Mouse (Mus musculus) lung, embryonic 15.5 days (tissue): ENCODE measurements at regions not wholly inside any gene's neighbourhood (a gene's known extent, or its start where the extent isn't known, plus 50 kb on each side); places are given as distances from the start of the nearest gene placed in this dataset.

ENCODE experiments used
- ATAC-seq: fragments of 200-750 bp; cut with Nextera tagmentation; 2 replicates; pipeline ENCODE4 v1.8.0; 2017; ENCODE audit warnings: moderate number of reproducible peaks, borderline replicate concordance; ENCODE audit not compliant: low FRiP score, low TSS enrichment; ENCODE audit errors: extremely low read depth
- H3K27ac ChIP-seq: fragments of 300-500 bp; sonication (generic); 2 replicates; pipeline ENCODE4 v1.5.1; 2015; ENCODE audit warnings: moderate library complexity, mild to moderate bottlenecking, inconsistent platforms
- H3K27me3 ChIP-seq: fragments of 300-500 bp; sonication (generic); 2 replicates; pipeline ENCODE4 v1.6.1; 2015; ENCODE audit warnings: inconsistent platforms
- H3K36me3 ChIP-seq: fragments of 300-500 bp; sonication (generic); 2 replicates; pipeline ENCODE4 v1.6.1; 2015; ENCODE audit warnings: inconsistent platforms
- H3K4me1 ChIP-seq: fragments of 300-500 bp; sonication (generic); 2 replicates; pipeline ENCODE4 v1.6.1; 2015; ENCODE audit warnings: inconsistent platforms
- H3K4me2 ChIP-seq: fragments of 300-500 bp; sonication (generic); 2 replicates; pipeline ENCODE4 v1.6.1; 2015; ENCODE audit warnings: inconsistent platforms, mild to moderate bottlenecking, moderate library complexity
- H3K4me3 ChIP-seq: fragments of 300-500 bp; sonication (generic); 2 replicates; pipeline ENCODE4 v1.5.1; 2015; ENCODE audit warnings: mild to moderate bottlenecking, inconsistent platforms
- H3K9ac ChIP-seq: fragments of 300-500 bp; sonication (generic); 2 replicates; pipeline ENCODE4 v1.6.1; 2015; ENCODE audit warnings: inconsistent platforms
- H3K9me3 ChIP-seq: fragments of 300-500 bp; sonication (generic); 2 replicates; pipeline ENCODE4 v1.6.1; 2016; ENCODE audit warnings: inconsistent platforms
- WGBS: fragments of 180-500 bp; shearing (Covaris S2); methylation state at CpG from one replicate; pipeline ENCODE4 v1.1.7; 2015; 5-methylcytosine and 5-hydroxymethylcytosine counted together

DNA sequence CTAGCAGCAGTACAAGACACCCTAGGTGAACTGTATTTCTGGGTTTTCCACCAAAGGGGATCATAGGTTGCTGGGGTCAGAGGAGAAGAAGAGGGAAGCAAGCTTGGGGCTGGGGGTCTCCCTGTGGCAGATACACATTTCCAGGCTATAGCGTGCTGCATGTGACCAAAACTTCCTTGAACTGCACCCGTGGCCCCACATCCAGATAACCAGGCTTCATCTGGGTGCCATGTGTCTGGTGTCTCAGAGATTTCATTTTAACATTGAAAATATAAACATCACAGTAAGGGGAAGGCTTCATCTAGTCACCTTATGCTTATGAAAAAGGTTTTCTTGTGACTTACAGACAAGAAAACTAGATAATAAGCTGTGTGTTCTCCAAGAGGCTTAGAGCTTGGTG is 223.8 kb upstream of the Hes1 start:
- WGBS = 58% methylated on average over 2 of the region's 2 CpGs
- H3K36me3 ChIP-seq = no peaks in the 10 kb centered on the region

DNA sequence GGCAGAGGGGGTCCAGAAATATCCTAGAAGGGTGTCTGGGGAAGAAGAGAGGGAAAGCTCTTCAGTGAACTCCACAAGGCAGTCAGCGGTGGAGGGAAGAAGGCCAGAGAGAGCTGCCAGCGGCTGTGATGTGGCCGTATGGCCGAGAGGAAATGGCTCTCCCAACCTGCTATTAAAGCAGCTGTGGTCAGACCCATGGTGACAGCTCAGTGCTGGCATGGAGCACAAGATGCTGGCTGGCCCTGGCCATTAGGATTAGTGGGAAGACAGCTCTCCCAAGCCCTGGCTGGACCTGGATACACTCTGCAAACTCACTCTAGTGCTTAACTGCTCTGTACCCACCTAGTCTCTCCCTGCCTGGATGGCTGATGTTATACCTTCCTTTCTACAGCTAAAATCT is 223.1 kb upstream of the Hes1 start:
- H3K27ac ChIP-seq = no peak overlapping the region
- 33% methylated on average over 4 of the region's 4 CpGs for WGBS
- H3K36me3 ChIP-seq = no peaks in the 10 kb centered on the region
- no peak overlapping the region for H3K4me3 ChIP-seq
- H3K4me2 ChIP-seq = no peak overlapping the region
- H3K4me1 ChIP-seq = peaks cover 51% of the 10 kb centered on the region
- no peak overlapping the region for H3K9ac ChIP-seq
- no peaks in the 10 kb centered on the region for H3K9me3 ChIP-seq
- no peak for ATAC-seq
- no peaks in the 10 kb centered on the region for H3K27me3 ChIP-seq

More for the DNA sequence above, 223.8 kb upstream of the Hes1 start:
- H3K4me2 ChIP-seq = no peak overlapping the region
- H3K9me3 ChIP-seq = no peaks in the 10 kb centered on the region
- H3K27ac ChIP-seq = no peak overlapping the region
- H3K9ac ChIP-seq = no peak overlapping the region
- no peak overlapping the region for H3K4me3 ChIP-seq
- peaks cover 46% of the 10 kb centered on the region for H3K4me1 ChIP-seq
- ATAC-seq = no peak
- H3K27me3 ChIP-seq = no peaks in the 10 kb centered on the region

GRCm38 (mm10) chr16:29842071-29842470 is 222.1 kb upstream of the Hes1 start:
- H3K27ac ChIP-seq = no peak overlapping the region
- no peaks in the 10 kb centered on the region for H3K27me3 ChIP-seq
- H3K9me3 ChIP-seq = no peaks in the 10 kb centered on the region
- no peak for ATAC-seq
- no peak overlapping the region for H3K4me3 ChIP-seq
- no peaks in the 10 kb centered on the region for H3K36me3 ChIP-seq
- 93% methylated on average over 4 of the region's 4 CpGs for WGBS
- peaks cover 51% of the 10 kb centered on the region for H3K4me1 ChIP-seq
- H3K9ac ChIP-seq = no peak overlapping the region
- H3K4me2 ChIP-seq = no peak overlapping the region

DNA sequence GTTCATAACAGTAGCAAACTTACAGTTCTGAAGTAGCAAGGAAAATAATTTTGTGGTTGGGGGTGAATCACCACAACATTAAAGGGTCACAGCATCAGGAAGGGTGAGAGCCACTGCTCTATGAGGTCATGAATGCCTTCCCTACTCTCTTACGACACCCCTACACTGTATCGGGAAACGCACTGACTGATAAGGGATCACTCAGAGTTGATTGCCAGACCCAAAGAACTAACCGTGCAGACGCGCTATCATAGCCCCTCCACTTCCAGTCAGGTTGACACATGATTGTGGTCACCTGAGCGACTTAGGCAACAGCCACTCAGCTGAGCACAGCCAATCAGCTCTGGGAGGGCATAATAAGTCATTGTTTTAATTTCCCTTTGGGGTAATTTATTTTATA is 220.7 kb upstream of the Hes1 start:
- H3K9me3 ChIP-seq = no peaks in the 10 kb centered on the region
- peaks cover 54% of the 10 kb centered on the region for H3K4me1 ChIP-seq
- no peaks in the 10 kb centered on the region for H3K36me3 ChIP-seq
- no peak for ATAC-seq
- no peak overlapping the region for H3K4me3 ChIP-seq
- no peaks in the 10 kb centered on the region for H3K27me3 ChIP-seq
- H3K27ac ChIP-seq = no peak overlapping the region
- no peak overlapping the region for H3K9ac ChIP-seq
- no peak overlapping the region for H3K4me2 ChIP-seq
- WGBS = 47% methylated on average over 7 of the region's 7 CpGs

DNA sequence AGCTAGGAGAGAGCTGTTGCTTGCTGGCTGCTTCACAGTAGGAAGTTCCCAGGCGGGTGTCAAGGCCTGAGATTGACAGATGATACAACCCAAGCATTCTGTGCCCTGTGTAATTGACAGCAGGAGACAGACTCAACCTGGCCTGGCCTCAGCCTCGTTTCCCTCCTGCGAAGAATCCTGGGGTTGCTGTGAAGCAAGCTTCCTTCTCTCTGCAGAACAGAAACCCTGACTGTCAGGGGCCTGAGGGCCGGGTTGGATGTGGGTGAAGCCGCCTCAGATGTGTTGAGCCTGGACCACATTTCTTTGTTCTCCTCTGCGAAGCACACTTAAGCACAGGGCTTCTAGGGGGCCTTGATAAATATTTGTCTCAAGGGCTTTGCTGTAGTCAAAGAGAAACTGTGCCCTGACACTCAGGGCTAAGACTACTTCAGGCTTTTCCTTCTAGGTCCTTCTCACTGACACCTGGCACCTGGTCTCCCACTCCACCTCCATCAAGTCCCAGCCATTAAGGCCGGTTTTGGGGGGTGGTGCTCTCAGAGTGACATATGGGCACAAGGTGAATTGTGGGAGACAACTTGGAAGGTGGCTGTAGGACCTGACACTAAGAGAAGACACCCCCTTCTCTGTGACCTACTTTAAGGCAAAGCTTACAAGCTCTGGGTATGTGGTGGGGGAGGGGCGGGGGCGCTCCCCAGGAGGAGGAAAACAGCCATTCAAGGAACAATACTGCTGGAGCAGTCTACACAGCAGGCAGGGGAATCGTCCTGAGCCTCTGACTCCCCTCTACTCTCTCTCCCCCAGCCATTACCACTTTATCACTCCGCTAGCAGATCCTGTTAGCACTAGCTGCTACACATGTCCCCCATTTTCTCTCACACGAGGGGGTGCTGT is 219.2 kb upstream of the Hes1 start:
- ATAC-seq = peak; percentile 51
- H3K4me1 ChIP-seq = peaks cover 41% of the 10 kb centered on the region

GRCm38 (mm10) chr16:29845597-29845986 is 218.6 kb upstream of the Hes1 start:
- Histone ChIP-seq H3K4me2 (no peak overlapping the region), H3K27ac (peak overlapping the region; percentile 76), H3K9ac (no peak overlapping the region), H3K36me3 (no peaks in the 10 kb centered on the region), H3K27me3 (no peaks in the 10 kb centered on the region), H3K9me3 (no peaks in the 10 kb centered on the region), H3K4me1 (peaks cover 39% of the 10 kb centered on the region), H3K4me3 (no peak overlapping the region)
- peak; percentile 36; the same call in 1 of the 2 replicates for ATAC-seq
- WGBS = 15% methylated on average over 8 of the region's 8 CpGs

More for the DNA sequence above, 219.2 kb upstream of the Hes1 start:
- Histone ChIP-seq H3K4me3 (no peak overlapping the region), H3K27ac (peak overlapping the region; percentile 76), H3K4me2 (no peak overlapping the region), H3K36me3 (no peaks in the 10 kb centered on the region), H3K9ac (no peak overlapping the region), H3K27me3 (no peaks in the 10 kb centered on the region), H3K9me3 (no peaks in the 10 kb centered on the region)
- 30% methylated on average over 11 of the region's 12 CpGs for WGBS

DNA sequence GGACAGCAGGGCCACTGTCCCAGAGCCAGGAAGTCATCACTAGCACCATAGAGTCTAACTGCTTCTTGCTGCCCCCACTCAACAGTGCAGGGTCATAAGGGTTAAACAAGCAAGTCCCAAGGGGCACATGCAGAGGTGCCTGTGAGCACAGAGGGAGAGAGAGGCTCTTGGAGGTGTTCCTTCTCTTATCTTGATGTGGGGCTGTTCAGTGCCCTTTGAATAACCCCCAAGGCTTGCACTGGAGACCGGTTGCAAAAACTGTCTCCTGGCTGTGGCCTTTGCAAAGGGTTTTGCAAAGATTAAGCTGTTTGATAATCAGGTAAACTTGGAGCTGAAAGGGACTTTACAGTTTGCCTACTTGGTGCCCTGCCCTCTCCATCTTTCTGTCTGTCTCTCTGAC is 217.1 kb upstream of the Hes1 start:
- H3K27ac ChIP-seq = peak overlapping the region; percentile 8
- WGBS = 18% methylated on average over 1 of the region's 1 CpGs
- H3K4me3 ChIP-seq = no peak overlapping the region
- ATAC-seq = no peak
- no peak overlapping the region for H3K4me2 ChIP-seq
- no peaks in the 10 kb centered on the region for H3K27me3 ChIP-seq
- no peak overlapping the region for H3K9ac ChIP-seq
- no peaks in the 10 kb centered on the region for H3K9me3 ChIP-seq
- H3K4me1 ChIP-seq = peaks cover 39% of the 10 kb centered on the region
- no peaks in the 10 kb centered on the region for H3K36me3 ChIP-seq

DNA sequence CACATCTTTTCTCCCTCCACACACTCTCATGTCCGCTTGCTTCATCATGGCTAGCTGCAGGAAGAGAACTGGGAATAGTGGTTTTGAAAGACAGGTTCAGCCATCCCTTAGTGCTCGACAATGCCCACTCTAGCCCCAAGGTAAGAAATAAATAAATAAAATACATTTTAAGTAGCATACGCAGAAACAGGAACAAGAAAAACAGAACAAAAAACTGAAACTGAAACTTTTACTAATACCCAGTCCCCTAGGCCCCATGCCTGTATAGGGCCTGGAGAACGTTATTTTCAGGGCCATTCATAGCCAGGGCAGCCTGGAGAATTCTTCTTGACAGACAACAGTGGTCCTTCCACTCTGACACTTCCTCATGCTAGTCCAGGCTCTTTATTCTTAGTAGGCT is 216.4 kb upstream of the Hes1 start:
- Histone ChIP-seq H3K4me3 (no peak overlapping the region), H3K27ac (peak overlapping the region; percentile 8), H3K36me3 (no peaks in the 10 kb centered on the region), H3K9me3 (no peaks in the 10 kb centered on the region), H3K4me2 (no peak overlapping the region), H3K4me1 (peaks cover 39% of the 10 kb centered on the region), H3K9ac (no peak overlapping the region), H3K27me3 (no peaks in the 10 kb centered on the region)
- no peak for ATAC-seq
- WGBS = 71% methylated on average over 4 of the region's 4 CpGs

- H3K36me3 ChIP-seq = no peaks in the 10 kb centered on the region
- H3K4me1 ChIP-seq = peaks cover 34% of the 10 kb centered on the region
- WGBS = 83% methylated on average over 12 of the region's 12 CpGs
- H3K9me3 ChIP-seq = no peaks in the 10 kb centered on the region
- no peak overlapping the region for H3K27ac ChIP-seq
- H3K4me3 ChIP-seq = no peak overlapping the region
- H3K27me3 ChIP-seq = no peaks in the 10 kb centered on the region
- ATAC-seq = no peak
- no peak overlapping the region for H3K4me2 ChIP-seq
- H3K9ac ChIP-seq = no peak overlapping the region
These were observed 215.7 kb upstream of the Hes1 start for GRCm38 (mm10) chr16:29848527-29848926.

DNA sequence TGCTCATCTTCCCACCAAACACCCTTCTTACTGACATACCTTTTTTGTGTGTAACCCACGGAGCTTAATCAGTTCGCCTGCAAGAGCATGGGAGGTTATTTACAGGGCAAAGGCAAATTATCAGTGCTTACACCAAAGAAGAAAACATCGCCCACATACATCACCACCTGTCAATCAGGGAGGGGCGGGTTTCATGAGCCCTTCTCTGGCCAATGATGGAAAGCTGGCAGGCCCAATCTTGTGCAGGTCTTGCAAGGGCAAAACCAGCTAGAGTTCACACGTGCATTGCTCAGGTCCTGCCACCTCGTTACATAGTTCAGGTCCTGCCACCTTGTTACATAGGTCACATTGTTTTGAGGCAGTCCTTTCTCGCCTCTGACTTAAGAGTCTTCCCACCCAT is 214.7 kb upstream of the Hes1 start:
- ATAC-seq = no peak
- WGBS = 74% methylated on average over 7 of the region's 7 CpGs
- H3K36me3 ChIP-seq = no peaks in the 10 kb centered on the region
- H3K4me3 ChIP-seq = no peak overlapping the region
- no peak overlapping the region for H3K4me2 ChIP-seq
- H3K27ac ChIP-seq = no peak overlapping the region
- peaks cover 25% of the 10 kb centered on the region for H3K4me1 ChIP-seq
- H3K9me3 ChIP-seq = no peaks in the 10 kb centered on the region
- H3K9ac ChIP-seq = no peak overlapping the region
- H3K27me3 ChIP-seq = no peaks in the 10 kb centered on the region

- no peaks in the 10 kb centered on the region for H3K36me3 ChIP-seq
- H3K4me3 ChIP-seq = no peak overlapping the region
- peaks cover 13% of the 10 kb centered on the region for H3K4me1 ChIP-seq
- H3K27ac ChIP-seq = no peak overlapping the region
- no peaks in the 10 kb centered on the region for H3K9me3 ChIP-seq
- H3K27me3 ChIP-seq = no peaks in the 10 kb centered on the region
- no peak overlapping the region for H3K9ac ChIP-seq
- 76% methylated on average over 3 of the region's 3 CpGs for WGBS
- ATAC-seq = no peak
- no peak overlapping the region for H3K4me2 ChIP-seq
These were observed 213.6 kb upstream of the Hes1 start for GRCm38 (mm10) chr16:29850616-29851015.

DNA sequence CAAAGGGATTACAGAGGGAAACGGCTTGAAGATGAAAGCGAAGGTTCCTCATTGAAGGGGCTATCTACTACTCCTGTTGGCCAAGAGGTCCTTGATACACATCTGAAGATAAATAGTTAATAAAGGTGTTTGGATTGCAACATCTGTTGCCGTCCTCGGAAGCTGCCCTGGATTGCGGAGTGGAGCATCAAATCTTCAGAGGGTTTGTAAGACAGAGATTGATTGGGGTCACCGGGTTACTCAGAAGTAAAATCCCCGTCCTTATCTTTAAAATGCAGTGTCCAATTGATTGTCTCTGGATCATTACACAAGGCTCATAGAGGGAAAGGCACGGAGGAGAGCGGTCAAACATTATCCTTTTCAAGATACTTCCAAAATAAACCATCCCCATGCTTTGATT is 212.4 kb upstream of the Hes1 start:
- Histone ChIP-seq H3K4me3 (no peak overlapping the region), H3K27me3 (no peaks in the 10 kb centered on the region), H3K4me2 (no peak overlapping the region), H3K9ac (no peak overlapping the region), H3K9me3 (no peaks in the 10 kb centered on the region), H3K36me3 (no peaks in the 10 kb centered on the region), H3K4me1 (peaks cover 11% of the 10 kb centered on the region), H3K27ac (no peak overlapping the region)
- ATAC-seq = no peak
- WGBS = 23% methylated on average over 9 of the region's 9 CpGs
